Mouse (Mus musculus) kidney, postnatal 14 days (tissue): ENCODE data around the gene Sidt2.

Source experiments
- DNase-seq: peaks from one replicate; pipeline ENCODE4 v3.0.0; 2022; ENCODE audit warnings: mixed read lengths

The Sidt2 gene

GRCm38 (mm10) chr9:45907078-45907428 lies 48.0 kb downstream of the Sidt2 start:
- no peak for DNase-seq

DNA sequence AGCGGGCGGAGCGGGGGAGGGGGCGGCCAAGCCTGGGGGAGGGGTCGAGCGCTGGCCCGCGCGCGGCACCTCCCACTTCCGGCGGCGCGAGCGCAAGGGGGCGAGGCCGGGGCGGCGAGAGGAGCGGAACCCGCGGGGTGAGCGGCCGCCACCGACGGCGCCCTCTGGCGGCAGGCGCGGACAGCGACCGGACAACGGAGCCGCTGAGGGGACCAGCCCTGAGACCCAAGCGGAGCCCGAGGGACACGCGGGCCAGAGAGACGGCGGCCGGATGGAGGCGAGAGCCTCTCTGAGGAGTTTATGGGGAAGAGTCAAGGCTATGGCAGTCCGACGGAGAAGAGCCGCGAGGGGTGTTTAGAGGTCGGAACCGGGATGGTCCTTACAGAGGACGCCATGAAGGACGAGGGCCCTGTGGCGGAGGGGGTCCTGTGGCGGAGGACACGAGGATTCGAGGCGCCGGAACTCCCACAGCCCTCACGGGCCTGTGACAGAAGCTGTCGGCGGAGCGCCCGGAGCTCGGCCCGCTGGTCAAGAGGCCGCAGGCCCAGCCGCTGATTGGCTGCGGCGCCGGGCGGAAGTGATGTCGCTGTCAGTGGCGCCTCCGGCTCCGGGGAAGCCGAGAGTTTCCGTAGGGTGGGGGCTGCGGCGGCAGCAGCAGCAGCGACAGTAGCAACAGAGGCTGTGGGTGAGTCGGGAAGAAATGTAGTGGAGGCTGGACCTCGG lies 48.5 kb downstream of the Sidt2 start, which contains the start of the genes Pcsk7 and Rnf214:
Gene Pcsk7, plus strand, starts transcription at position 143 of the 723 bp plus-strand sequence.
Gene Rnf214, minus strand, starts transcription at position 557 of the 723 bp plus-strand sequence.
- DNase-seq: peak; percentile 96

- peak; percentile 52 for DNase-seq
Observed at GRCm38 (mm10) chr9:45905811-45906237, 49.2 kb downstream of the Sidt2 start.

GRCm38 (mm10) chr9:45905196-45905595 lies 49.9 kb downstream of the Sidt2 start:
- no peak for DNase-seq

GRCm38 (mm10) chr9:45893681-45894080 lies 61.4 kb downstream of the Sidt2 start:
- DNase-seq: no peak
